Mouse (Mus musculus) splenic B cell, adult 2 months (primary cell): ENCODE data around the gene Grid2.

Experiments used
- DNase-seq: peaks from one replicate; pipeline ENCODE4 v3.0.0-alpha.2; 2011; ENCODE audit warnings: low read depth, low spot score
- H3K27me3 ChIP-seq: 2 replicates; pipeline ENCODE4 v1.6.1; 2012; ENCODE audit warnings: mild to moderate bottlenecking, low read length, moderate library complexity, mixed read lengths; ENCODE audit not compliant: control insufficient read depth, poor library complexity, insufficient read depth, severe bottlenecking
- H3K36me3 ChIP-seq: 2 replicates; pipeline ENCODE4 v1.6.1; 2012; ENCODE audit warnings: mild to moderate bottlenecking, low read length, moderate library complexity, mixed read lengths; ENCODE audit not compliant: control insufficient read depth, poor library complexity, insufficient read depth, severe bottlenecking

The Grid2 gene

GRCm38 (mm10) chr6:64607041-64607440 is 1351.4 kb downstream of the Grid2 start:
- Histone ChIP-seq H3K27me3 (no peaks in the 10 kb centered on the region), H3K36me3 (no peaks in the 10 kb centered on the region)
- DNase-seq = no peak

- Histone ChIP-seq H3K27me3 (no peaks in the 10 kb centered on the region), H3K36me3 (no peaks in the 10 kb centered on the region)
- no peak for DNase-seq
These were observed 1352.3 kb downstream of the Grid2 start for GRCm38 (mm10) chr6:64607942-64608341.

- Histone ChIP-seq H3K27me3 (no peaks in the 10 kb centered on the region), H3K36me3 (no peaks in the 10 kb centered on the region)
- no peak for DNase-seq
These were observed 1361.2 kb downstream of the Grid2 start for GRCm38 (mm10) chr6:64616843-64617242.

GRCm38 (mm10) chr6:64617417-64618135 is 1361.9 kb downstream of the Grid2 start:
- no peaks in the 10 kb centered on the region for H3K36me3 ChIP-seq
- H3K27me3 ChIP-seq = no peaks in the 10 kb centered on the region
- no peak for DNase-seq

GRCm38 (mm10) chr6:64623404-64623803 is 1367.7 kb downstream of the Grid2 start:
- DNase-seq = no peak

GRCm38 (mm10) chr6:64647661-64648060 is 1392.0 kb downstream of the Grid2 start:
- no peaks in the 10 kb centered on the region for H3K36me3 ChIP-seq
- no peak for DNase-seq
- no peaks in the 10 kb centered on the region for H3K27me3 ChIP-seq

More at GRCm38 (mm10) chr6:64623404-64623803, 1367.7 kb downstream of the Grid2 start:
- H3K27me3 ChIP-seq = no peaks in the 10 kb centered on the region
- H3K36me3 ChIP-seq = no peaks in the 10 kb centered on the region

GRCm38 (mm10) chr6:64648196-64648595 is 1392.5 kb downstream of the Grid2 start:
- no peak for DNase-seq
- Histone ChIP-seq H3K27me3 (no peaks in the 10 kb centered on the region), H3K36me3 (no peaks in the 10 kb centered on the region)

- Histone ChIP-seq H3K27me3 (no peaks in the 10 kb centered on the region), H3K36me3 (no peaks in the 10 kb centered on the region)
- peak; percentile 15 for DNase-seq
These were observed 1393.9 kb downstream of the Grid2 start for GRCm38 (mm10) chr6:64649296-64650226.

- no peaks in the 10 kb centered on the region for H3K27me3 ChIP-seq
- DNase-seq = no peak
- H3K36me3 ChIP-seq = no peaks in the 10 kb centered on the region
These were observed 1395.1 kb downstream of the Grid2 start for GRCm38 (mm10) chr6:64650765-64651164.

GRCm38 (mm10) chr6:64671010-64671409 is 1415.3 kb downstream of the Grid2 start:
- Histone ChIP-seq H3K27me3 (no peaks in the 10 kb centered on the region), H3K36me3 (no peaks in the 10 kb centered on the region)
- no peak for DNase-seq

GRCm38 (mm10) chr6:64678815-64679214 is 1423.1 kb downstream of the Grid2 start:
- DNase-seq = no peak
- Histone ChIP-seq H3K27me3 (no peaks in the 10 kb centered on the region), H3K36me3 (no peaks in the 10 kb centered on the region)

GRCm38 (mm10) chr6:64683974-64684373 is 1428.3 kb downstream of the Grid2 start:
- no peaks in the 10 kb centered on the region for H3K36me3 ChIP-seq
- no peaks in the 10 kb centered on the region for H3K27me3 ChIP-seq
- DNase-seq = no peak

- Histone ChIP-seq H3K27me3 (no peaks in the 10 kb centered on the region), H3K36me3 (no peaks in the 10 kb centered on the region)
- DNase-seq = no peak
These were observed 1429.3 kb downstream of the Grid2 start for GRCm38 (mm10) chr6:64684973-64685372.

GRCm38 (mm10) chr6:64688181-64688944 is 1432.7 kb downstream of the Grid2 start:
- Histone ChIP-seq H3K27me3 (no peaks in the 10 kb centered on the region), H3K36me3 (no peaks in the 10 kb centered on the region)
- no peak for DNase-seq
